Mouse (Mus musculus) layer of hippocampus, postnatal 36 days (tissue): ENCODE data around the gene Vmn1r47. TPM values are rescaled to one million over a fixed set of nuclear protein-coding genes. Genes with fewer than 3 reads are reported as not detected.
"Not testable (repeated sequence)": the region's sequence is repeated elsewhere in the genome, so short reads cannot be mapped to it uniquely, and the experiment has no call there.

Experiments
- DNase-seq, 2 experiments: peaks; one replicate each; pipeline ENCODE4 v3.0.0; 2022
- total RNA-seq, 2 experiments: library from RNA; stranded (reverse); gene quantifications; 2 replicates each; pipeline ENCODE4 v1.2.3; 2021

The Vmn1r47 gene
- total RNA-seq, result not detected

GRCm38 (mm10) chr6:90015847-90016246 is at the start of gene Vmn1r47:
Gene Vmn1r47 (plus strand): TSS chr6:90016147.
- not testable (repeated sequence) for DNase-seq

GRCm38 (mm10) chr6:89966341-89966740 is 49.6 kb upstream of the Vmn1r47 start:
- DNase-seq, result no peak

GRCm38 (mm10) chr6:89969013-89969412 is 46.9 kb upstream of the Vmn1r47 start, which contains the start of gene Vmn1r46:
Gene Vmn1r46 (plus strand): TSS chr6:89969313.
- no peak for DNase-seq

GRCm38 (mm10) chr6:89985989-89986388 is 30.0 kb upstream of the Vmn1r47 start:
- DNase-seq, result no peak

- not testable (repeated sequence) for DNase-seq
Observed at GRCm38 (mm10) chr6:90036741-90037140, 20.8 kb downstream of the Vmn1r47 start, which contains the start of gene Vmn1r48. Gene Vmn1r48 (minus strand): TSS chr6:90036841.

Other genes with a start within 250 kb of the Vmn1r47 start
- gene Vmn1r42, start 139.7 kb upstream of the Vmn1r47 start, total RNA-seq, result not detected
- not detected for gene Vmn1r43, start 139.7 kb upstream of the Vmn1r47 start, total RNA-seq
- not detected for gene Vmn1r44, start 132.5 kb upstream of the Vmn1r47 start, total RNA-seq
- gene Vmn1r45, start 75.5 kb upstream of the Vmn1r47 start, total RNA-seq, result not detected
- not detected for gene Vmn1r46, start 46.8 kb upstream of the Vmn1r47 start, total RNA-seq
- gene Vmn1r48, start 20.7 kb downstream of the Vmn1r47 start, total RNA-seq, result not detected
- not detected for gene Vmn1r49, start 62.4 kb downstream of the Vmn1r47 start, total RNA-seq
- not detected for gene Vmn1r50, start 85.3 kb downstream of the Vmn1r47 start, total RNA-seq
- gene Vmn1r51, start 106.4 kb downstream of the Vmn1r47 start, total RNA-seq, result not detected
- gene Vmn1r52, start 158.7 kb downstream of the Vmn1r47 start, total RNA-seq, result not detected
- gene V1ra8, start 186.6 kb downstream of the Vmn1r47 start, total RNA-seq, result not detected
- not detected for gene Vmn1r53, start 208.3 kb downstream of the Vmn1r47 start, total RNA-seq
- not detected for gene Vmn1r54, start 230.2 kb downstream of the Vmn1r47 start, total RNA-seq